Mouse (Mus musculus): ENCODE results near the gene Pnp.
"Not testable (repeated sequence)": the region's sequence is repeated elsewhere in the genome, so short reads cannot be mapped to it uniquely, and the experiment has no call there.

Pnp gene

GRCm38 (mm10) chr14:50930754-50931492, at the start of gene Pnp, which contains the start of gene Pip4p1:
Gene Pnp (plus strand): TSS chr14:50931082.
Gene Pip4p1 (minus strand): TSS chr14:50930856.
- peak; percentile 98 for DNase-seq (ENCODE audit: low read depth, low spot score)

GRCm38 (mm10) chr14:50891621-50892020, 39.3 kb upstream of the Pnp start:
- DNase-seq (ENCODE audit: low read depth, low spot score), result no peak

GRCm38 (mm10) chr14:50892091-50892490, 38.8 kb upstream of the Pnp start:
- no peak for DNase-seq (ENCODE audit: low read depth, low spot score)

- no peak for DNase-seq (ENCODE audit: low read depth, low spot score)
Measured at GRCm38 (mm10) chr14:50892541-50893459, 38.1 kb upstream of the Pnp start.

GRCm38 (mm10) chr14:50895407-50895806, 35.5 kb upstream of the Pnp start:
- no peak for DNase-seq (ENCODE audit: low read depth, low spot score)

- no peak for DNase-seq (ENCODE audit: low read depth, low spot score)
Measured at GRCm38 (mm10) chr14:50895985-50896746, 34.7 kb upstream of the Pnp start.

- no peak for DNase-seq (ENCODE audit: low read depth, low spot score)
Measured at GRCm38 (mm10) chr14:50896747-50897373, 34.0 kb upstream of the Pnp start.

- no peak for DNase-seq (ENCODE audit: low read depth, low spot score)
Measured at GRCm38 (mm10) chr14:50897374-50897765, 33.5 kb upstream of the Pnp start, which contains the start of gene Klhl33. Gene Klhl33 (minus strand): TSS chr14:50897507.

GRCm38 (mm10) chr14:50897992-50898391, 32.9 kb upstream of the Pnp start:
- DNase-seq (ENCODE audit: low read depth, low spot score), result not testable (repeated sequence)

GRCm38 (mm10) chr14:50903973-50904827, 26.7 kb upstream of the Pnp start:
- DNase-seq (ENCODE audit: low read depth, low spot score), result peak; percentile 57

GRCm38 (mm10) chr14:50904828-50905129, 26.1 kb upstream of the Pnp start:
- no peak for DNase-seq (ENCODE audit: low read depth, low spot score)

- DNase-seq (ENCODE audit: low read depth, low spot score), result not testable (repeated sequence)
Measured at GRCm38 (mm10) chr14:50905327-50905726, 25.6 kb upstream of the Pnp start.

- no peak for DNase-seq (ENCODE audit: low read depth, low spot score)
Measured at GRCm38 (mm10) chr14:50908126-50908525, 22.8 kb upstream of the Pnp start.

- DNase-seq (ENCODE audit: low read depth, low spot score), result no peak
Measured at GRCm38 (mm10) chr14:50911356-50911755, 19.5 kb upstream of the Pnp start.

GRCm38 (mm10) chr14:50923437-50923836, 7.4 kb upstream of the Pnp start:
- not testable (repeated sequence) for DNase-seq (ENCODE audit: low read depth, low spot score)

- DNase-seq (ENCODE audit: low read depth, low spot score), result peak; percentile 92
Measured at GRCm38 (mm10) chr14:50924281-50925064, 6.4 kb upstream of the Pnp start, which contains the start of the genes Osgep and Apex1. Gene Osgep (minus strand): TSS chr14:50924893. Gene Apex1 (plus strand): TSS chr14:50924968.

- no peak for DNase-seq (ENCODE audit: low read depth, low spot score)
Measured at GRCm38 (mm10) chr14:50925111-50925920, 5.6 kb upstream of the Pnp start.

- DNase-seq (ENCODE audit: low read depth, low spot score), result no peak
Measured at GRCm38 (mm10) chr14:50927366-50927765, 3.5 kb upstream of the Pnp start.

- DNase-seq (ENCODE audit: low read depth, low spot score), result no peak
Measured at GRCm38 (mm10) chr14:50929951-50930350, 931 bp upstream of the Pnp start.
